Mouse (Mus musculus) adrenal gland, adult (tissue): ENCODE results near the gene Tmem218.

ENCODE experiments used
- DNase-seq, 2 experiments: peaks; one replicate each; pipeline ENCODE4 v3.0.0; 2022 to 2023; ENCODE audit warnings: low spot score in 1 of 2; ENCODE audit not compliant: inconsistent age in 2 of 2

Gene Tmem218

GRCm38 (mm10) chr9:37207929-37208411, at the start of gene Tmem218:
TSS of gene Tmem218 (plus strand) at chr9:37208223.
- peak; percentile 93 to 98 for DNase-seq

GRCm38 (mm10) chr9:37160686-37161085, 47.3 kb upstream of the Tmem218 start:
- DNase-seq = no peak

GRCm38 (mm10) chr9:37166899-37167298, 41.1 kb upstream of the Tmem218 start:
- DNase-seq = no peak

GRCm38 (mm10) chr9:37173376-37173775, 34.6 kb upstream of the Tmem218 start:
- DNase-seq = no peak

- no peak for DNase-seq
Observed at GRCm38 (mm10) chr9:37176002-37176401, 32.0 kb upstream of the Tmem218 start.

- peak; percentile 34 to 80 for DNase-seq
Observed at GRCm38 (mm10) chr9:37177107-37177506, 30.9 kb upstream of the Tmem218 start.

GRCm38 (mm10) chr9:37177551-37177950, 30.5 kb upstream of the Tmem218 start:
- no peak for DNase-seq

GRCm38 (mm10) chr9:37178911-37179310, 29.1 kb upstream of the Tmem218 start:
- no peak for DNase-seq

GRCm38 (mm10) chr9:37179596-37179995, 28.4 kb upstream of the Tmem218 start:
- DNase-seq = no peak

- no peak for DNase-seq
Observed at GRCm38 (mm10) chr9:37181596-37181995, 26.4 kb upstream of the Tmem218 start.

- DNase-seq = peak in 1 of 2 experiments; percentile 29
Observed at GRCm38 (mm10) chr9:37183176-37183575, 24.8 kb upstream of the Tmem218 start.

GRCm38 (mm10) chr9:37187407-37187806, 20.6 kb upstream of the Tmem218 start:
- DNase-seq = no peak

GRCm38 (mm10) chr9:37188024-37188423, 20.0 kb upstream of the Tmem218 start:
- no peak for DNase-seq

GRCm38 (mm10) chr9:37197067-37197466, 11.0 kb upstream of the Tmem218 start:
- no peak for DNase-seq

- no peak for DNase-seq
Observed at GRCm38 (mm10) chr9:37200414-37200813, 7.6 kb upstream of the Tmem218 start.

- DNase-seq = no peak
Observed at GRCm38 (mm10) chr9:37203884-37204283, 4.1 kb upstream of the Tmem218 start.

- DNase-seq = no peak
Observed at GRCm38 (mm10) chr9:37213060-37213738, 5.2 kb downstream of the Tmem218 start.

- DNase-seq = no peak
Observed at GRCm38 (mm10) chr9:37214327-37215060, 6.5 kb downstream of the Tmem218 start.

GRCm38 (mm10) chr9:37220755-37221154, 12.7 kb downstream of the Tmem218 start:
- DNase-seq = peak in 1 of 2 experiments; percentile 27

GRCm38 (mm10) chr9:37225581-37225980, 17.6 kb downstream of the Tmem218 start:
- DNase-seq = no peak

- peak; percentile 57 to 90 for DNase-seq
Observed at GRCm38 (mm10) chr9:37229880-37230325, 21.9 kb downstream of the Tmem218 start.
